Mouse (Mus musculus): ENCODE results near the gene Rbm8a. TPM values are rescaled to one million over a fixed set of nuclear protein-coding genes. Genes with fewer than 3 reads are reported as not detected.
"Not testable (repeated sequence)": the region's sequence is repeated elsewhere in the genome, so short reads cannot be mapped to it uniquely, and the experiment has no call there.

Gene Rbm8a
- polyA plus RNA-seq, 1 experiment from 2014 or later = 115 TPM

- WGBS = 42% methylated on average over 8 of the region's 8 CpGs
Observed at GRCm38 (mm10) chr3:96662731-96663316, 33.1 kb downstream of the Rbm8a start.

DNA sequence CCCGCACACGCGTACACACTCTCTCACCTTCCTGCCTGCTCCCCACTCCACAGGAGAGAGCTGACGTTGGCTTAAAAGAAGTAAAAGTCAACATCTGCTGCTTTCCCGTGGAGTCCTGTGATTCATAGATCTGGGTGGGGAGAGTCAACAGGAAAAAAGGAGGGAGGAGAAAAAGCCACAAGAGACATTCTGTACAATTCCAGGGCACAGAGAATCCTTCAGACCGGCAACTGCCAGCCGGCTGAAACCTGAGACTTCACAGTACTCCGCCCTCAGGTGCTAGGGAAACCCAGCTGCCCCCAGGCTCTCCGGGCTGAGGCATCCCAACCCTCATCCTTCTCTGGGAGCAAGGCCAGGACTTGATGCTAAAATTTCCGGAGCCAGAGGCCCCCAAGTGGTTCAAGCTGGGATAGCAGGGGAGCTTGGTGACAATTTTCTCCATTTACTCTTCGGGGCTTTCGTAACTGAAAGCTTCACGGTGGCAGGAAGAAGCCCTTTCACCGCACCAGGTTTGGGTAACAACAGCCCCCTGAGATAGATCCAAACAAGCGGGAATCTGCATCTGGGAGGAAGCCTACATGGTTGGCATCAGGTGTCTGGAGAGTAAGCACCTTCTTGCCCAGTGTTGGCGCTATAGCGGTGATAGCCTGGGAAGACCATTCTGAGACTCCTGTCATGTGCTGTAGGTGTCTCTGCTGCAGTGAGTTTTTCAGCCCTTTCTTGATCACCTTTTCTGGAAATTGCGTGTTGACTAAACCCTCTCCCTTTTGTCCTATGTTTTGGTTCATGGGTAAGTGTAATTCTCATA, 33.9 kb downstream of the Rbm8a start:
- H3K9ac ChIP-seq (replicated peaks; ENCODE audit: low read depth, low read length) = 0 out of 2 replicates have a peak overlapping the region, but pooled peaks have one; percentile 3
- H3K27me3 ChIP-seq (ENCODE audit: control insufficient read depth, insufficient read depth, low read length) = no peaks in the 10 kb centered on the region
- H3K9me3 ChIP-seq (ENCODE audit: control insufficient read depth, low read length) = no peaks in the 10 kb centered on the region
- H3K4me2 ChIP-seq (ENCODE audit: low read depth, low read length) = peak overlapping the region; percentile 55
- peak overlapping the region; percentile 12; the same call in 1 of the 2 replicates for H3K27ac ChIP-seq (ENCODE audit: low read depth, low read length)
- 5% methylated on average over 17 of the region's 18 CpGs for WGBS
- H3K4me3 ChIP-seq (ENCODE audit: low read depth, low read length) = peak overlapping the region; percentile 24; the same call in 1 of the 2 replicates
- ATAC-seq (ENCODE audit: low read depth) = peak; percentile 80; the same call in 1 of the 2 replicates
- 0 out of 2 replicates have a peak, but pooled peaks cover 2% of the 10 kb centered on the region for H3K4me1 ChIP-seq (ENCODE audit: control insufficient read depth, insufficient read depth, low read length)
- no peaks in the 10 kb centered on the region for H3K36me3 ChIP-seq (ENCODE audit: control insufficient read depth, insufficient read depth, low read length)

More at GRCm38 (mm10) chr3:96662731-96663316, 33.1 kb downstream of the Rbm8a start:
- no peak for ATAC-seq (ENCODE audit: low read depth)
- Histone ChIP-seq H3K27me3 (ENCODE audit: control insufficient read depth, insufficient read depth, low read length) (no peaks in the 10 kb centered on the region), H3K36me3 (ENCODE audit: control insufficient read depth, insufficient read depth, low read length) (no peaks in the 10 kb centered on the region), H3K4me1 (ENCODE audit: control insufficient read depth, insufficient read depth, low read length) (0 out of 2 replicates have a peak, but pooled peaks cover 2% of the 10 kb centered on the region), H3K4me3 (ENCODE audit: low read depth, low read length) (no peak overlapping the region), H3K9me3 (ENCODE audit: control insufficient read depth, low read length) (no peaks in the 10 kb centered on the region), H3K4me2 (ENCODE audit: low read depth, low read length) (peak overlapping the region; percentile 55), H3K9ac (replicated peaks; ENCODE audit: low read depth, low read length) (0 out of 2 replicates have a peak overlapping the region, but pooled peaks have one; percentile 3), H3K27ac (ENCODE audit: low read depth, low read length) (peak overlapping the region; percentile 12; the same call in 1 of the 2 replicates)

- not testable (repeated sequence) for H3K4me3 ChIP-seq (ENCODE audit: low read depth, low read length); H3K9me3 ChIP-seq (ENCODE audit: control insufficient read depth, low read length); H3K4me2 ChIP-seq (ENCODE audit: low read depth, low read length); H3K27ac ChIP-seq (ENCODE audit: low read depth, low read length); H3K9ac ChIP-seq (replicated peaks; ENCODE audit: low read depth, low read length); H3K36me3 ChIP-seq (ENCODE audit: control insufficient read depth, insufficient read depth, low read length); ATAC-seq (ENCODE audit: low read depth); H3K4me1 ChIP-seq (ENCODE audit: control insufficient read depth, insufficient read depth, low read length); H3K27me3 ChIP-seq (ENCODE audit: control insufficient read depth, insufficient read depth, low read length)
- 84% methylated on average over 7 of the region's 7 CpGs for WGBS
Observed at GRCm38 (mm10) chr3:96665732-96666363, 36.1 kb downstream of the Rbm8a start.

DNA sequence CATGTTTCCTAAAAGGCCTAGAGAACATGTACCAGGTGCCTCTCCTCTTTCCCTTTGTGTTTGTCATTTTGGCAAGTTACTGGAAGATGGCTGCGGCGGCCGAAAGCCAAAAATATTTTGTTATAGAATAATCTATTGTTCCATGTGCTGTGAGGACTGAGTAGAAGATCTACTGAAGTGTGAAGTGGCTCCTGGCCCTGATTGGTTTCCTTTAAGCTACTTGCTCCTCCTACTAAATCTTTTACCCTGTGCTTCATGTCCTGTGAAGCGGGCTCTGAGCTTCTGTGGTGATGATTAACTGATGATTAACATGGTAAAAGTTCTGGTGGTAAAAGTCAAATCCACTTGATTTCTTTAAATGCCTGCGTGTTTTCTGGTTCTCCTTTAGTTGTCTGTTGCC, 37.2 kb downstream of the Rbm8a start:
- no peak overlapping the region for H3K27ac ChIP-seq (ENCODE audit: low read depth, low read length)
- no peaks in the 10 kb centered on the region for H3K36me3 ChIP-seq (ENCODE audit: control insufficient read depth, insufficient read depth, low read length)
- 0 out of 2 replicates have a peak, but pooled peaks cover 2% of the 10 kb centered on the region for H3K4me1 ChIP-seq (ENCODE audit: control insufficient read depth, insufficient read depth, low read length)
- no peak overlapping the region for H3K4me3 ChIP-seq (ENCODE audit: low read depth, low read length)
- no peaks in the 10 kb centered on the region for H3K9me3 ChIP-seq (ENCODE audit: control insufficient read depth, low read length)
- WGBS = 94% methylated on average over 5 of the region's 5 CpGs
- no peak overlapping the region for H3K9ac ChIP-seq (replicated peaks; ENCODE audit: low read depth, low read length)
- H3K4me2 ChIP-seq (ENCODE audit: low read depth, low read length) = no peak overlapping the region
- no peak for ATAC-seq (ENCODE audit: low read depth)
- no peaks in the 10 kb centered on the region for H3K27me3 ChIP-seq (ENCODE audit: control insufficient read depth, insufficient read depth, low read length)

- Histone ChIP-seq H3K36me3 (ENCODE audit: control insufficient read depth, insufficient read depth, low read length) (no peaks in the 10 kb centered on the region), H3K4me1 (ENCODE audit: control insufficient read depth, insufficient read depth, low read length) (0 out of 2 replicates have a peak, but pooled peaks cover 2% of the 10 kb centered on the region), H3K9ac (replicated peaks; ENCODE audit: low read depth, low read length) (no peak overlapping the region), H3K4me2 (ENCODE audit: low read depth, low read length) (no peak overlapping the region), H3K9me3 (ENCODE audit: control insufficient read depth, low read length) (no peaks in the 10 kb centered on the region), H3K27me3 (ENCODE audit: control insufficient read depth, insufficient read depth, low read length) (no peaks in the 10 kb centered on the region), H3K4me3 (ENCODE audit: low read depth, low read length) (no peak overlapping the region), H3K27ac (ENCODE audit: low read depth, low read length) (no peak overlapping the region)
- 41% methylated on average over 1 of the region's 1 CpGs for WGBS
- ATAC-seq (ENCODE audit: low read depth) = no peak
Observed at GRCm38 (mm10) chr3:96667316-96667715, 37.6 kb downstream of the Rbm8a start.

GRCm38 (mm10) chr3:96668424-96669067, 38.8 kb downstream of the Rbm8a start:
- H3K9ac ChIP-seq (replicated peaks; ENCODE audit: low read depth, low read length) = no peak overlapping the region
- no peak for ATAC-seq (ENCODE audit: low read depth)
- no peaks in the 10 kb centered on the region for H3K27me3 ChIP-seq (ENCODE audit: control insufficient read depth, insufficient read depth, low read length)
- no peak overlapping the region for H3K4me2 ChIP-seq (ENCODE audit: low read depth, low read length)
- no peak overlapping the region for H3K4me3 ChIP-seq (ENCODE audit: low read depth, low read length)
- no peaks in the 10 kb centered on the region for H3K36me3 ChIP-seq (ENCODE audit: control insufficient read depth, insufficient read depth, low read length)
- H3K9me3 ChIP-seq (ENCODE audit: control insufficient read depth, low read length) = no peaks in the 10 kb centered on the region
- H3K4me1 ChIP-seq (ENCODE audit: control insufficient read depth, insufficient read depth, low read length) = no peaks in the 10 kb centered on the region
- WGBS = 92% methylated on average over 5 of the region's 5 CpGs
- H3K27ac ChIP-seq (ENCODE audit: low read depth, low read length) = no peak overlapping the region

- 4% methylated on average over 34 of the region's 35 CpGs for WGBS
- H3K4me2 ChIP-seq (ENCODE audit: low read depth, low read length) = peak within 1 kb of the TSS; percentile 66
- no peaks in the 10 kb centered on the region for H3K4me1 ChIP-seq (ENCODE audit: control insufficient read depth, insufficient read depth, low read length)
- H3K9me3 ChIP-seq (ENCODE audit: control insufficient read depth, low read length) = no peaks in the 10 kb centered on the region
- no peaks in the 10 kb centered on the region for H3K27me3 ChIP-seq (ENCODE audit: control insufficient read depth, insufficient read depth, low read length)
- H3K9ac ChIP-seq (replicated peaks; ENCODE audit: low read depth, low read length) = peak within 1 kb of the TSS; percentile 21; the same call in 1 of the 2 replicates
- ATAC-seq (ENCODE audit: low read depth) = peak; percentile 93
- H3K27ac ChIP-seq (ENCODE audit: low read depth, low read length) = no peak within 1 kb of the TSS
- no peaks in the 10 kb centered on the region for H3K36me3 ChIP-seq (ENCODE audit: control insufficient read depth, insufficient read depth, low read length)
- H3K4me3 ChIP-seq (ENCODE audit: low read depth, low read length) = peak within 1 kb of the TSS; percentile 34
Observed at GRCm38 (mm10) chr3:96669727-96670468, 40.2 kb downstream of the Rbm8a start, which contains the start of gene Ankrd35. Ankrd35 (plus strand) TSS chr3:96670131.

DNA sequence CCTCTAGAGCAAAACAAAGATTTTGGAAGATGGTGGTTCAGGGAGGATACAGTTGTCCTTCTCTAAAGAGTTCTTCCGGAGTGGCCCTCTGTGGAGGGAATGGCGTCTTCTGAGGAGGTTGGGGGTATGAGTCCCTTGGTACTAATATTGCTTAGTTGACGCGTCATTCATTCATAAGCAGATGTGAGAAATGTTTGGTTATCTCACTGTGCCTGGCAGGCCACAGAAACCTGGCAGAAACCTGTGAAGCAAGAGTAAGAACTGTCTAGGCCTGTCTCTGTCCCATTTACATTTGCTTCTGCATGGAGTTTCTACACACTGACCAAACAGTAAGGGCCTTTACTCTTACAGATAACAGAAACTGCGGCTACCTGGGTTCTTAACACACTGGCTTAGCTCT, 41.8 kb downstream of the Rbm8a start:
- Histone ChIP-seq H3K4me1 (ENCODE audit: control insufficient read depth, insufficient read depth, low read length) (no peaks in the 10 kb centered on the region), H3K9ac (replicated peaks; ENCODE audit: low read depth, low read length) (no peak overlapping the region), H3K4me3 (ENCODE audit: low read depth, low read length) (no peak overlapping the region), H3K4me2 (ENCODE audit: low read depth, low read length) (no peak overlapping the region), H3K36me3 (ENCODE audit: control insufficient read depth, insufficient read depth, low read length) (no peaks in the 10 kb centered on the region), H3K27me3 (ENCODE audit: control insufficient read depth, insufficient read depth, low read length) (no peaks in the 10 kb centered on the region), H3K27ac (ENCODE audit: low read depth, low read length) (no peak overlapping the region), H3K9me3 (ENCODE audit: control insufficient read depth, low read length) (no peaks in the 10 kb centered on the region)
- no peak for ATAC-seq (ENCODE audit: low read depth)
- WGBS = 95% methylated on average over 5 of the region's 5 CpGs
